Mouse (Mus musculus) urinary bladder, postnatal 36 days (tissue): ENCODE measurements around the gene B230118H07Rik.
"Not testable (repeated sequence)": the region's sequence is repeated elsewhere in the genome, so short reads cannot be mapped to it uniquely, and the experiment has no call there.

Experiments used
- DNase-seq, 2 experiments: peaks; one replicate each; pipeline ENCODE4 v3.0.0; 2022; ENCODE audit warnings: low spot score in 2 of 2, mixed read lengths in 1 of 2

The B230118H07Rik gene

GRCm38 (mm10) chr2:101591356-101591755, 58.0 kb downstream of the B230118H07Rik start:
- DNase-seq: no peak

- no peak for DNase-seq
Observed at GRCm38 (mm10) chr2:101581418-101581817, 67.9 kb downstream of the B230118H07Rik start.

- DNase-seq: no peak
Observed at GRCm38 (mm10) chr2:101580977-101581376, 68.4 kb downstream of the B230118H07Rik start.

GRCm38 (mm10) chr2:101580428-101580827, 68.9 kb downstream of the B230118H07Rik start:
- no peak for DNase-seq

- DNase-seq: no peak
Observed at GRCm38 (mm10) chr2:101580027-101580426, 69.3 kb downstream of the B230118H07Rik start.

- DNase-seq: no peak
Observed at GRCm38 (mm10) chr2:101577243-101577642, 72.1 kb downstream of the B230118H07Rik start.

- no peak for DNase-seq
Observed at GRCm38 (mm10) chr2:101569230-101569629, 80.1 kb downstream of the B230118H07Rik start.

- no peak for DNase-seq
Observed at GRCm38 (mm10) chr2:101567490-101567889, 81.8 kb downstream of the B230118H07Rik start.

DNA sequence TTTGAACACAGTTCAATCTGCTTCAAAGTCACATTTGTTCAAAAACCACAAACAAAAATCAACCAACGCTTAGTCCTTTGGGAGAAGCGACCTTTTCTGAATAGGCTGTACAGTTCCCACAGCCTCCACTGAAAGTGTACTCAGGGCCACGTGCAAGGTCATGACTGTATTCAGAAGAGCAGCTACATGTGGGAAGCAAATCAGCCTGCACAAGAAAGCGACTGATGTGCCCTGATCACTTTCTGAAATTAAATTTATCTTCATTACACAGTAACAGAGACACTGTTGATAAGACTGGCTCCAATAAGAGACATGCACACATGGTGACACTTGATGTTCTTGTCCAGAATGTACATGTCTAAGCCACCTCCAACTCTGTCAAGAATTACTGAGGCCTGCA, 85.6 kb downstream of the B230118H07Rik start:
- DNase-seq: no peak

DNA sequence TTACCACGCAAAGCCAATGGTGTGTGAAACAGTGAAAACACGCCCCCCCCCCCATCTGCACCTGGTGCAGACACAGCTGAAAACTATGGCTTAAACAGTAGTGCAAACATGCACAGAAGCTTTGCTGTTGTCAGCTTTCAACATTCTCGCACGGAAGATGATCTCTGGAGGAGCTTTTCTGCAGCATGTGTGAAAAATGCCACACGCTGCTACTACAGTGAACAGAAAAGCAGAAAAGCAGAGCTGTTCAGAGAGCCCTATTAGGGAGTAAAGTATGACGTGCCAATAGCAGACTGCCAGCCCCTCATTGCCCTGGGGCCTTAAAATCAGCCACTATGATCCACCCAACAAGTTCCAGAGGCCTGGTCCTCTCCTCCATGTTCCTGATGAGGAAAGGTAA, 86.1 kb downstream of the B230118H07Rik start:
- no peak for DNase-seq

- no peak for DNase-seq
Observed at GRCm38 (mm10) chr2:101559431-101559830, 89.9 kb downstream of the B230118H07Rik start.

DNA sequence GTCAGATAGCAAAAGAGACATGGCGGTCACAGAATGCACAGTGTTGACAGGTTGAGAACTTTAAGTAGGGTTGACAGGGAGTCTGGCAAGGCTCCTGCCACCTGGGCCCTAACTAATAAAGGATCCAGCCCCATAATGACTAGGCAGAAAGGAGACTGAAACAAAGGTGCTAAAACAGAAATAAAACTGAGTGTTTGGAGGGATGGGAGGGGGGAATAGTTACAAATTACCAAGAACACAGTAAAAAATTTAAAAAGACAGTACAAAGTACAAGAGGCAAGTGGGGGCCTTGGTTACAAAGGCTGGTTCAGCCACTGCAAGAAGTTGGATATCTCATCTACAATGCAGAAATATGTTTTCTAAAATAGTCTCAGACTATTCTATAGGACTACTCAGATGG, 93.4 kb downstream of the B230118H07Rik start:
- DNase-seq: no peak

DNA sequence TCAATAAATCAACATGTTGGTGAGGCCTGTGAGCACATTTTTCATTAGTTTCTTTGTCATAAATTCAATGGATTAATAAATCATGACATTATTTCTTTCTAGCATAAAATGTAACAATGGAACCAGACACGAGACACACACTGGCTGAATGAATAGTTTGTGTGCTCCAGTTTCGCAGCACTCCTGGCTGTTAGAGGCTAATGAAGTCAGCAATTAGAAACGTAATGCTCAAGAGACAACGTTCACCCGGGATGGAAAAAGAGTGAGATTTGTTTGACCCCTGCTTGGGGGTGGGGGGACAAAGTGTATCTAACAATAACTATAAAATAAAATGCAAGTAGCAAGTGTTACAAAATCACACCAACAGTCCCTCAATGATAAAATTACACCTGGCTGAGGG, 95.5 kb downstream of the B230118H07Rik start:
- no peak for DNase-seq

- DNase-seq: no peak
Observed at GRCm38 (mm10) chr2:101552301-101552700, 97.0 kb downstream of the B230118H07Rik start.

DNA sequence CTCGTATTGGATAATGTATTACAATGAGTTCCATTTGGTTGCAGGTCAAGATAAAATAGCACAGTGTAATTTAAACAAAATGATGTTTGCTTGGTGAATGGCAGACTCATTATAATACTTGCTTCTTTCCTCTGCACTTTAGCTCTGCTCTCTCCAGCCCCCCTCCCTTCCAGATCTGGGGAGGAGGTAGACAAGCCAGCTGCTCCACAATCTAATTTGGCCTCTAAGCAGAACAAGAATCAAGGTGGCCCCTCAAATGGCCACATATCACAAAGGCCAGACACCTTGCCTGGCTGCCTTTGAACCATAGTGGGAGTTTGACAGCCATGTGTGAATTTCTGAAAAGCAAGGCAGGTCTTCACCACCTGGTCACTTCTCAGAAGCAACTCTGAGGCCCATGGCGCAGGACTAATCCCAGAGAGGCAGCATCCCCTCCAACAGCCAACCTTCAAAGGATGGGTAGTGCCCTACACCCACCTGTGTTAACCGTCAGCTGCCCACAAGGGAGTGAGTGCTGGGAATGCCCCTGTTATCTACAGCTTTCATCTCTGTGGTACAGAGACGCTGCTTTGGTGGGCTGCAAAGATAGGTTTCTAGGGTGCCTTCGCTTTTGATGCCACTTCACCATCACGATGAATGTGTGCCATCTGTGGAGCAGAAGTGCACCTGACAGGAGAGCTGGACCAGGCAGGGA, 98.2 kb downstream of the B230118H07Rik start:
- DNase-seq: no peak

DNA sequence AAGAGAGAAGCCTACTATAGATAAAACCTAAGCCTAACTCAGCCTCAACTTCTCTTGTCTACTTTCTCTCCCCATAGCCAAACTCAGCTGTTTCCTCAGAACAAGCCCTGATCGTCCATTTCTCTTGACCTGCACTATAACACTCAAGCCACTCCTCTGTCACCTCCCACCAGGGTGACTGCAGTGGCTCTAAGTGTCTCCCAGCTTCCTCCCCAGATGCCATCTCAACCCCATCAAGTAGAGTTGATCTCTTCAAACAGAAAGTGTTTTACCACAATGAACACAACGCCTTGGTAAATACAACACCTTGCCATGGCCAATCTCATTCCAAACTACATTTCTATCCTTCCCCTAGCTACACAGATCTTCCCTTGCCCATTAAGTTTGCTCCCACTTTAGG, 99.2 kb downstream of the B230118H07Rik start:
- no peak for DNase-seq

DNA sequence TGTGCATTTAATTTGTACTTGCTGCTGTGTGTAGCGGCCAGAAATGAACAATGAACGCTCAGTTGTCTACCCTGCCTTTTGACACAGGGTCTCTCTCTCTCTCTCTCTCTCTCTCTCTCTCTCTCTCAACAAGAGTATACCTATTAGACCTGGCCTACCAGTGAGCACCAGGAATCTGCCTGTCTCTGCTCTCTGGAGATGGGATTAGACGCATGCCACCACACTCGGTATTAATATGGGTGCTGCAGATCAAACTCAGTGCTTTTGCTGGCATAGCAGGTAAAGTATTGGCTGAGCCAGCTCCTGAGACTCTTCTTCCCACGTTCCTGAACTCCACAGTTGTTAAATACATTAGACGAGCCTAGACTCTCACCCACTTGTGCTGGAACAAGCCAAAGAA, 100.5 kb downstream of the B230118H07Rik start:
- no peak for DNase-seq

DNA sequence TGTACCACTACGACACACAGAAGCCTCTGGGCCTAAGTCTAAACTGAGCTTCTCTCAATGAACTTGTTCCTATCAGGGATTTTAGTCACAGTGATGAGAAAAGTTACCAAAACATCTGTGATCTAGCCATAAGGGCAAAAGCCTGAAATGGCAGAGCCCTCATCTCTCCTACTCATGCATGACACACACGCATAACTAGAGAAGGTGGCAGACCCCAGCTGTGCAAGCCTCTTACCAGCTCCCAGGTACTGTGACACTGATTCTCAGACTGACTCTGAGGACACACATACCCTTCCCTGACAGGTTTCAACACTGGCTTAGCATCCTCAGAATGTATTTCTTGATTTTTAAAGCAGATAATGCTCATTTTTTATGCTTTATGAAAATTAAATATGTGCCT, 103.7 kb downstream of the B230118H07Rik start:
- no peak for DNase-seq

GRCm38 (mm10) chr2:101543704-101544417, 105.5 kb downstream of the B230118H07Rik start:
- no peak for DNase-seq

GRCm38 (mm10) chr2:101536887-101537286, 112.4 kb downstream of the B230118H07Rik start:
- not testable (repeated sequence) for DNase-seq

DNA sequence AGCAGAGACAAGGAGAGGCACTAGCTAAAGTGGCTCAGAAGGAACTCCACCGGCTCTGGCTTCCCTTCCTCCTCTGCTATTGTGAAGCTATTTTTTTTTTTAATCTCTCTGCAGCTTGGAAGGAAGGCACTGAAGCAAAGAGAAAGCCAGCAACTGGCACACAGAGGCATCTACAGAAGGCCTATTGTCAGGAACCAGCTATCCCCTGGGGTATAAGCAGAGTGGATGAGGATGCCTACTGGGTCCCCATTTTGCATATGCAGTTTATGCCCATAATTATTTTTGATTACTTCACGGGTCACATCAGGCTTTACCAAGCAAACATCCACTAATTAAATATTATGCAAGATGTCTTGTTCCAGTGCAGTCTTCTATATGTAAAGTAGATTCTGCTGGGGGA, 115.6 kb downstream of the B230118H07Rik start:
- no peak for DNase-seq

- no peak for DNase-seq
Observed at GRCm38 (mm10) chr2:101525503-101526381, 123.6 kb downstream of the B230118H07Rik start.
